In the genomic region with DNA sequence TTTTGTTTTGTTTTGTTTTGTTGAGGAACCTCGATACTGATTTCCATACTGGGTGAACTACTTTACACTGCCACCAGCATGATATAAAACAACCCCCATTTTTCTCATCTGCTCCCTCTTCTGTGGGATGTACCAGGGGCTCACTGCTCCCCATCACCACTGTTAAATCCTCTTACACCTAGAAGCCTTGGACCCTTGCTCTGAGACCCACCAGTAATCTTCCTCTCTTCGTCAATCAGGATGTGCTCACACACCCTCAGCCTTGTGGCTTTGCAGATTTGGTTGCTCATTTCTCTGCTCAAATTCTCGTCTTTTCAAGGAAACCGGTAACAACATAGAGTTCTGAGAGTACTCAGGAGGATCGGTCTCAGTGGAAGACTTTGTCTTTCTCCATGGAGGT, we compare ENCODE assay signal across 12 mouse cellular contexts.
"Had no signal": no experiment of that assay in that cellular context is flagged by ENCODE, and none has a peak within 500 bp of the region (broad histone marks: within the 10 kb centered on the region; RNA-seq: fewer than 3 reads in every experiment).

No protein-coding gene starts in this region.

- DNase-seq: liver, embryonic 13.5 days; liver, postnatal 0 days; lung, adult 2 months; lung, postnatal 4 days; midbrain, embryonic 14.5 days; right cerebral cortex, postnatal 25 days; right cerebral cortex, postnatal 4 days; spleen, adult 18-20 months; thymus, adult 2 months; thymus, postnatal 36 days had no signal

- ATAC-seq: liver, postnatal 0 days; lung, postnatal 0 days; midbrain, embryonic 16.5 days had no signal
